Mouse (Mus musculus) liver, adult 2 months (tissue): Measurements from ENCODE around the gene Eif5a2. TPM values are rescaled to one million over a fixed set of nuclear protein-coding genes. Genes with fewer than 3 reads are reported as not detected.
"Not testable (repeated sequence)": the region's sequence is repeated elsewhere in the genome, so short reads cannot be mapped to it uniquely, and the experiment has no call there.

Experiments used
- DNase-seq: peaks from one replicate; pipeline ENCODE4 v3.0.0-alpha.2; 2011; ENCODE audit warnings: low read depth, low spot score; ENCODE audit errors: extremely low read depth
- H3K27ac ChIP-seq: fragments of 200-500 bp; replicated peaks from 2 replicates; pipeline ENCODE4 v1.5.1; 2012; ENCODE audit warnings: low read depth, mild to moderate bottlenecking, control low read depth, inconsistent platforms, low read length; ENCODE audit not compliant: insufficient read depth
- H3K27me3 ChIP-seq: fragments of 200-500 bp; 2 replicates; pipeline ENCODE4 v1.6.1; 2012; ENCODE audit warnings: mild to moderate bottlenecking, moderate library complexity, low read length, inconsistent platforms; ENCODE audit not compliant: control insufficient read depth, insufficient read depth
- H3K36me3 ChIP-seq: fragments of 200-500 bp; 2 replicates; pipeline ENCODE4 v1.6.1; 2012; ENCODE audit warnings: low read length, inconsistent platforms; ENCODE audit not compliant: control insufficient read depth, insufficient read depth
- H3K4me1 ChIP-seq: fragments of 200-500 bp; 2 replicates; pipeline ENCODE4 v1.6.1; 2011; ENCODE audit warnings: low read length; ENCODE audit not compliant: control insufficient read depth, insufficient read depth
- H3K4me3 ChIP-seq: fragments of 200-500 bp; 2 replicates; pipeline ENCODE4 v1.5.1; 2011; ENCODE audit warnings: low read depth, mild to moderate bottlenecking, control low read depth, low read length, moderate library complexity; ENCODE audit not compliant: insufficient read depth
- H3K79me2 ChIP-seq: fragments of 200-500 bp; 2 replicates; pipeline ENCODE4 v1.6.1; 2012; ENCODE audit warnings: inconsistent platforms, mild to moderate bottlenecking, low read length, moderate library complexity; ENCODE audit not compliant: control insufficient read depth, insufficient read depth
- H3K9ac ChIP-seq: fragments of 200-500 bp; 2 replicates; pipeline ENCODE4 v1.6.1; 2012; ENCODE audit warnings: low read depth, mild to moderate bottlenecking, control low read depth, inconsistent platforms, low read length
- CTCF ChIP-seq: fragments of 200-500 bp; IDR thresholded peaks from 2 replicates; pipeline ENCODE4 v1.5.1; 2011; ENCODE audit warnings: low read depth, low read length, control low read depth
- POLR2A ChIP-seq: fragments of 200-500 bp; IDR thresholded peaks from 2 replicates; pipeline ENCODE4 v1.6.1; 2011; ENCODE audit warnings: low read length, control low read depth; ENCODE audit not compliant: insufficient read depth; ENCODE audit errors: extremely low read depth
- WGBS: fragments of 180-500 bp; shearing (Covaris S2); methylation state at CpG from one replicate; pipeline ENCODE4 v1.1.7; 2018; 5-methylcytosine and 5-hydroxymethylcytosine counted together
- polyA plus RNA-seq: library from polyadenylated mRNA; depleted of rRNA; stranded (reverse); fragments of >200 nt; gene quantifications from 2 replicates; pipeline ENCODE4 v1.2.3, GENCODE M21; 2012
- total RNA-seq: library from RNA; depleted of rRNA; stranded (reverse); fragments of >200 nt; gene quantifications from 2 replicates; pipeline ENCODE4 v1.2.3, GENCODE M21; 2014

Eif5a2 gene
- total and polyA plus RNA-seq, 2 experiments = 0.09 to 0.46 TPM

GRCm38 (mm10) chr3:28748151-28748550 lies 32.9 kb upstream of the Eif5a2 start:
- WGBS = 91% methylated on average over 3 of the region's 3 CpGs
- no peak for TF ChIP-seq CTCF

GRCm38 (mm10) chr3:28748956-28749355 lies 32.1 kb upstream of the Eif5a2 start:
- Histone ChIP-seq H3K9ac (no peak overlapping the region), H3K4me3 (no peak overlapping the region), H3K36me3 (no peaks in the 10 kb centered on the region), H3K79me2 (no peaks in the 10 kb centered on the region), H3K27me3 (no peaks in the 10 kb centered on the region), H3K27ac (no peak overlapping the region), H3K4me1 (no peaks in the 10 kb centered on the region)
- no peak for TF ChIP-seq POLR2A
- TF ChIP-seq CTCF = no peak
- DNase-seq = no peak

More at GRCm38 (mm10) chr3:28748151-28748550, 32.9 kb upstream of the Eif5a2 start:
- H3K79me2 ChIP-seq = no peaks in the 10 kb centered on the region
- H3K36me3 ChIP-seq = no peaks in the 10 kb centered on the region
- no peaks in the 10 kb centered on the region for H3K27me3 ChIP-seq
- no peak overlapping the region for H3K27ac ChIP-seq
- H3K4me1 ChIP-seq = no peaks in the 10 kb centered on the region
- H3K4me3 ChIP-seq = no peak overlapping the region
- no peak for DNase-seq
- H3K9ac ChIP-seq = no peak overlapping the region

GRCm38 (mm10) chr3:28755477-28755876 lies 25.6 kb upstream of the Eif5a2 start:
- no peak for DNase-seq
- H3K79me2 ChIP-seq = no peaks in the 10 kb centered on the region
- H3K27ac ChIP-seq = no peak overlapping the region
- no peaks in the 10 kb centered on the region for H3K36me3 ChIP-seq
- no peak for TF ChIP-seq CTCF
- no peak for TF ChIP-seq POLR2A
- H3K9ac ChIP-seq = no peak overlapping the region
- H3K4me3 ChIP-seq = no peak overlapping the region
- no peaks in the 10 kb centered on the region for H3K4me1 ChIP-seq
- no peaks in the 10 kb centered on the region for H3K27me3 ChIP-seq
- 90% methylated on average over 7 of the region's 7 CpGs for WGBS

- Histone ChIP-seq H3K4me3 (no peak overlapping the region), H3K9ac (no peak overlapping the region), H3K79me2 (no peaks in the 10 kb centered on the region), H3K27ac (no peak overlapping the region), H3K36me3 (no peaks in the 10 kb centered on the region), H3K4me1 (no peaks in the 10 kb centered on the region), H3K27me3 (no peaks in the 10 kb centered on the region)
- DNase-seq = no peak
- no peak for TF ChIP-seq POLR2A
- no peak for TF ChIP-seq CTCF
- WGBS = 88% methylated on average over 8 of the region's 8 CpGs
Measured at GRCm38 (mm10) chr3:28761225-28761789, 19.8 kb upstream of the Eif5a2 start.

- Histone ChIP-seq H3K9ac (no peak overlapping the region), H3K27ac (no peak overlapping the region), H3K36me3 (no peaks in the 10 kb centered on the region), H3K4me3 (no peak overlapping the region), H3K27me3 (no peaks in the 10 kb centered on the region), H3K79me2 (no peaks in the 10 kb centered on the region), H3K4me1 (no peaks in the 10 kb centered on the region)
- 92% methylated on average over 4 of the region's 4 CpGs for WGBS
- DNase-seq = no peak
- TF ChIP-seq POLR2A (no peak), CTCF (no peak)
Measured at GRCm38 (mm10) chr3:28766935-28767334, 14.1 kb upstream of the Eif5a2 start.

GRCm38 (mm10) chr3:28768222-28768621 lies 12.9 kb upstream of the Eif5a2 start:
- DNase-seq = no peak
- Histone ChIP-seq H3K4me3 (no peak overlapping the region), H3K79me2 (no peaks in the 10 kb centered on the region), H3K27ac (no peak overlapping the region), H3K27me3 (no peaks in the 10 kb centered on the region), H3K4me1 (no peaks in the 10 kb centered on the region), H3K9ac (no peak overlapping the region), H3K36me3 (no peaks in the 10 kb centered on the region)
- 88% methylated on average over 3 of the region's 3 CpGs for WGBS
- no peak for TF ChIP-seq POLR2A
- TF ChIP-seq CTCF = no peak

- not testable (repeated sequence) for H3K4me3 ChIP-seq, H3K27me3 ChIP-seq, DNase-seq, H3K27ac ChIP-seq, H3K9ac ChIP-seq, H3K4me1 ChIP-seq, H3K79me2 ChIP-seq, H3K36me3 ChIP-seq
- WGBS = 72% methylated on average over 4 of the region's 4 CpGs
Measured at GRCm38 (mm10) chr3:28772919-28773318, 8.2 kb upstream of the Eif5a2 start.
